Mouse (Mus musculus) thymus, postnatal 10 days (tissue): Measurements from ENCODE around the gene Azin2.

Experiments used
- DNase-seq, 2 experiments: peaks; one replicate each; pipeline ENCODE4 v3.0.0; 2021; ENCODE audit warnings: low spot score in 2 of 2

The Azin2 gene

GRCm38 (mm10) chr4:128962029-128962925 lies at the start of gene Azin2:
Azin2 (minus strand) TSS chr4:128962442.
- peak; percentile 70 to 87 for DNase-seq

GRCm38 (mm10) chr4:129011604-129012121 lies 49.4 kb upstream of the Azin2 start:
- DNase-seq, result no peak

- no peak for DNase-seq
These were observed 47.3 kb upstream of the Azin2 start for GRCm38 (mm10) chr4:129009521-129009920.

- no peak for DNase-seq
These were observed 46.4 kb upstream of the Azin2 start for GRCm38 (mm10) chr4:129008672-129009071.

- DNase-seq, result no peak
These were observed 45.8 kb upstream of the Azin2 start for GRCm38 (mm10) chr4:129008006-129008519.

- no peak for DNase-seq
These were observed 41.5 kb upstream of the Azin2 start for GRCm38 (mm10) chr4:129003720-129004119.

GRCm38 (mm10) chr4:129000786-129001185 lies 38.5 kb upstream of the Azin2 start:
- no peak for DNase-seq

GRCm38 (mm10) chr4:128998401-128998800 lies 36.2 kb upstream of the Azin2 start:
- DNase-seq, result no peak

- no peak for DNase-seq
These were observed 35.0 kb upstream of the Azin2 start for GRCm38 (mm10) chr4:128997258-128997657.

GRCm38 (mm10) chr4:128995238-128995637 lies 33.0 kb upstream of the Azin2 start:
- DNase-seq, result no peak

GRCm38 (mm10) chr4:128993675-128994074 lies 31.4 kb upstream of the Azin2 start:
- DNase-seq, result no peak

GRCm38 (mm10) chr4:128993025-128993662 lies 30.9 kb upstream of the Azin2 start:
- peak; percentile 90 to 94 for DNase-seq

GRCm38 (mm10) chr4:128992176-128992575 lies 29.9 kb upstream of the Azin2 start:
- no peak for DNase-seq

GRCm38 (mm10) chr4:128991500-128992008 lies 29.3 kb upstream of the Azin2 start, which contains the start of gene Ak2:
Ak2 (plus strand) TSS chr4:128991958.
- no peak for DNase-seq

- no peak for DNase-seq
These were observed 27.4 kb upstream of the Azin2 start for GRCm38 (mm10) chr4:128989678-128990077.

GRCm38 (mm10) chr4:128988911-128989310 lies 26.7 kb upstream of the Azin2 start:
- no peak for DNase-seq

GRCm38 (mm10) chr4:128984600-128984999 lies 22.4 kb upstream of the Azin2 start:
- no peak for DNase-seq

GRCm38 (mm10) chr4:128983656-128984055 lies 21.4 kb upstream of the Azin2 start:
- no peak for DNase-seq

- no peak for DNase-seq
These were observed 20.9 kb upstream of the Azin2 start for GRCm38 (mm10) chr4:128983151-128983550.

- no peak for DNase-seq
These were observed 19.6 kb upstream of the Azin2 start for GRCm38 (mm10) chr4:128981833-128982180.

GRCm38 (mm10) chr4:128980890-128981832 lies 18.9 kb upstream of the Azin2 start:
- DNase-seq, result peak in 1 of 2 experiments; percentile 21
